Mouse (Mus musculus) kidney, embryonic 16.5 days (tissue): ENCODE results near the gene Eif4g3. TPM values are rescaled to one million over a fixed set of nuclear protein-coding genes. Genes with fewer than 3 reads are reported as not detected.

Experiments used
- ATAC-seq: fragments of 200-750 bp; cut with Nextera tagmentation; 2 replicates; pipeline ENCODE4 v1.8.0; 2017; ENCODE audit warnings: moderate TSS enrichment; ENCODE audit not compliant: low FRiP score, low TSS enrichment
- H3K27ac ChIP-seq: fragments of 300-500 bp; sonication (generic); 2 replicates; pipeline ENCODE4 v1.5.1; 2014; ENCODE audit warnings: low read length
- H3K27me3 ChIP-seq: fragments of 300-500 bp; sonication (generic); 2 replicates; pipeline ENCODE4 v1.6.1; 2014; ENCODE audit warnings: low read length, control low read depth, mixed read lengths; ENCODE audit not compliant: insufficient read depth
- H3K36me3 ChIP-seq: fragments of 300-500 bp; sonication (generic); 2 replicates; pipeline ENCODE4 v1.6.1; 2014; ENCODE audit warnings: low read length, control low read depth, mixed read lengths; ENCODE audit not compliant: insufficient read depth
- H3K4me1 ChIP-seq: fragments of 300-500 bp; sonication (generic); 2 replicates; pipeline ENCODE4 v1.6.1; 2014; ENCODE audit warnings: low read length, control low read depth, mixed read lengths; ENCODE audit not compliant: insufficient read depth
- H3K4me2 ChIP-seq: fragments of 300-500 bp; sonication (generic); replicated peaks from 2 replicates; pipeline ENCODE4 v1.6.1; 2014; ENCODE audit warnings: low read depth, low read length
- H3K4me3 ChIP-seq: fragments of 300-500 bp; sonication (generic); 2 replicates; pipeline ENCODE4 v1.5.1; 2014; ENCODE audit warnings: mild to moderate bottlenecking, low read length
- H3K9ac ChIP-seq: fragments of 300-500 bp; sonication (generic); replicated peaks from 2 replicates; pipeline ENCODE4 v1.6.1; 2014; ENCODE audit warnings: low read length
- H3K9me3 ChIP-seq: fragments of 300-500 bp; sonication (generic); 2 replicates; pipeline ENCODE4 v1.6.1; 2016; ENCODE audit warnings: low read length, control low read depth
- WGBS: fragments of 180-500 bp; shearing (Covaris S2); extraction: QIAGEN DNeasy Blood & Tissue Kit; methylation state at CpG from one replicate; pipeline ENCODE4 v1.1.7; 2014; 5-methylcytosine and 5-hydroxymethylcytosine counted together
- polyA plus RNA-seq: library from polyadenylated mRNA; unstranded; fragments of >200 nt; fragmentation: Nextera tagmentation; extraction: Ambion mirVana; gene quantifications from 2 replicates; pipeline ENCODE4 v1.2.1, GENCODE M21; 2015

The Eif4g3 gene
- polyA plus RNA-seq, 1 experiment from 2014 or later: 32.9 TPM

GRCm38 (mm10) chr4:138210116-138210515 is 217.3 kb downstream of the Eif4g3 start:
- Histone ChIP-seq H3K9ac (no peak overlapping the region), H3K4me1 (no peaks in the 10 kb centered on the region), H3K4me3 (no peak overlapping the region), H3K36me3 (peaks cover 29% of the 10 kb centered on the region), H3K27me3 (no peaks in the 10 kb centered on the region), H3K9me3 (no peaks in the 10 kb centered on the region), H3K4me2 (no peak overlapping the region), H3K27ac (no peak overlapping the region)
- 93% methylated on average over 5 of the region's 5 CpGs for WGBS
- ATAC-seq: no peak

GRCm38 (mm10) chr4:138213861-138214260 is 221.0 kb downstream of the Eif4g3 start:
- no peaks in the 10 kb centered on the region for H3K9me3 ChIP-seq
- WGBS: 82% methylated on average over 3 of the region's 3 CpGs
- H3K27me3 ChIP-seq: no peaks in the 10 kb centered on the region
- H3K4me2 ChIP-seq: no peak overlapping the region
- H3K9ac ChIP-seq: no peak overlapping the region
- no peak for ATAC-seq
- H3K4me1 ChIP-seq: peaks cover 20% of the 10 kb centered on the region
- H3K36me3 ChIP-seq: peaks cover 13% of the 10 kb centered on the region
- no peak overlapping the region for H3K4me3 ChIP-seq
- no peak overlapping the region for H3K27ac ChIP-seq

GRCm38 (mm10) chr4:138215671-138216199 is 222.9 kb downstream of the Eif4g3 start:
- Histone ChIP-seq H3K4me1 (peaks cover 36% of the 10 kb centered on the region), H3K36me3 (peaks cover 7% of the 10 kb centered on the region; the same call in 1 of the 2 replicates), H3K27me3 (no peaks in the 10 kb centered on the region), H3K4me3 (peak overlapping the region; percentile 90), H3K4me2 (peak overlapping the region; percentile 78), H3K9ac (peak overlapping the region; percentile 97), H3K9me3 (no peaks in the 10 kb centered on the region), H3K27ac (peak overlapping the region; percentile 99)
- no peak for ATAC-seq
- 44% methylated on average over 13 of the region's 13 CpGs for WGBS

DNA sequence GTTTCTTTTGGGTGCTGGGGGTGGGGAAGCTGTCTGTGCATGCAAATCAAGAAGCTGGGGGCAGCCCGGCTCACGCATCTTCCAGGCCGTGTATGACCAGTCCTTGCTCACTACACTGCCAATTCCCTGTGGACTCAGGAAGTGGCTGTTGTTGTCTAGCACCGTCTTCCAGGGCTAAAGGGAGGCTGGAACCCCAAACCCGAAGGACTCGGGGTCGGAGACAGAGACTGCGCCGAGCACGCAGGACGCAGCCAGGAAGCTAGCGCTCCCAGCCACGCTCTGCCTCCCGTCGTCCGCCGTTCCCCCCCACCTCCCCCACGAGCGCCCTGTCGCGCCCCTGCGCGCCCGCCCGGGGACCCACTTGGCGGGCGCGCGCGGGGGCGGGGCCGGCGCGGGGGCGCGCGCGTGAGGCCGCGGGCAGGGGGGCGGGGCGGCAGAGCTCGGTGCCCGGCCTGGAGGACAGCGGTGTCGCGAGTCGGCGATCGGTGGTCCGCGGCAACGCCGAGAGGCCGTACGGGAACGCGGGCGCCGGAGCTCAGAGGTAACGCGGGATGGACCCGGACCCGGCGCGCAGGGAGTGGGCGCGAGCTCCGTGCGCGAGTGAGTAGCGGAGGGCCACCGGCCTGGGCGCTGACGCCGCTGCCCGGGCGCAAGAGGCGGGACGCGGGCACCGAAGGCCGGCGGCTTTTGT is 223.5 kb downstream of the Eif4g3 start, which contains the start of gene Hp1bp3:
TSS of gene Hp1bp3 (plus strand) at position 97 of the 691 bp plus-strand sequence.
- Histone ChIP-seq H3K36me3 (peaks cover 7% of the 10 kb centered on the region; the same call in 1 of the 2 replicates), H3K4me3 (peak within 1 kb of the TSS; percentile 90), H3K9me3 (no peaks in the 10 kb centered on the region), H3K4me2 (peak within 1 kb of the TSS; percentile 93), H3K9ac (peak within 1 kb of the TSS; percentile 97), H3K27ac (peak within 1 kb of the TSS; percentile 99), H3K27me3 (no peaks in the 10 kb centered on the region), H3K4me1 (peaks cover 36% of the 10 kb centered on the region)
- ATAC-seq: peak; percentile 73
- WGBS: under 1% methylated on average over 82 of the region's 84 CpGs

DNA sequence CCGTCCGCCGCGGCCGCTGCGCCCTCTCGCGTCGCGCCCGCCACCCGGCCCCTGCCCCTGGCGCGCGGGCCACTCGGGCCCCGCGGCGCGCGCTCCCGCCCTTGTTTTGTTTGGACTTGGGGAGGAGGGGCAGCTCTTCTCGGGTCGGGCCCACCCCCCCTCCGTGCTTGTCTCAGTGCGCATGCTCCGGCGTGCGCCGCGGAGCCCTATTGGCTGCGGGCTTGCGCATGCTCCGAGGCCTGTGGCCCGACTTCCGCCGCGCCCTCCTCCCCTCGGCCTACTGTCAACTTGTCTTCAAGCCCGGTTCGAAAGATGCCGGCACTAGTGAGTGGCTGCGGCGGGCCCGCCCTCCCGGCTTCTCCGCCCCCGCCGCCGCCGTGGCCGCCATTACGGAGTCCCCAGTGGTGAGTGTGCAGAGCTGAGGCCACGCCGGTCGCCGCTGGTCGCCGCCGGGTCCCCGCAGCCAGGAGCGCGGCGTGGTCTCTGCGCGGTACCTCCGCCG is 224.1 kb downstream of the Eif4g3 start:
- H3K27ac ChIP-seq: peak overlapping the region; percentile 99
- peak overlapping the region; percentile 97 for H3K9ac ChIP-seq
- peaks cover 36% of the 10 kb centered on the region for H3K4me1 ChIP-seq
- H3K9me3 ChIP-seq: no peaks in the 10 kb centered on the region
- peak; percentile 97 for ATAC-seq
- H3K27me3 ChIP-seq: no peaks in the 10 kb centered on the region
- peak overlapping the region; percentile 90 for H3K4me3 ChIP-seq
- H3K4me2 ChIP-seq: peak overlapping the region; percentile 93
- WGBS: under 1% methylated on average over 55 of the region's 68 CpGs
- peaks cover 10% of the 10 kb centered on the region for H3K36me3 ChIP-seq

DNA sequence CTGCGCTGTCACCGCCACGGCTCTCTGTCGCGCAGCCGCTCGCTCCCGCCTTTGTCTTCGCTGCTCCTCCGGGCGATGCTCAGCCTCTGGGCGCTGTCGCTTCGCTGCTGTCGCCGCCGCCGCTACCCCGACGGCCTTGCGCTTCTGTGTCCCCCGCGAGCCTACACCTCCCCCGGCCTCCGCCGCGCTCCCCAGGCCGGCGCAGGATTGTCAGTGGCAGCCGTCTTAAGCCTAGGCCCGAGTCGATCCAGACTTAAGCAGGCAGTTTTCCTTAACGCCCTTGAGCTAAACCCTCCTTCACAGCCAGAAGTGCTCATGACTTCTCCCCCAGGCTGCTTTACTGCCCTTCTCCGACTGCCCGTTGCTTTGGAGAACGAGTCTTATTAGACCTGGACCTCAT is 224.6 kb downstream of the Eif4g3 start:
- H3K4me1 ChIP-seq: peaks cover 36% of the 10 kb centered on the region
- no peaks in the 10 kb centered on the region for H3K27me3 ChIP-seq
- no peaks in the 10 kb centered on the region for H3K9me3 ChIP-seq
- H3K9ac ChIP-seq: peak overlapping the region; percentile 97
- H3K27ac ChIP-seq: peak overlapping the region; percentile 99
- H3K4me3 ChIP-seq: peak overlapping the region; percentile 90
- ATAC-seq: peak; percentile 20
- under 1% methylated on average over 36 of the region's 36 CpGs for WGBS
- H3K36me3 ChIP-seq: peaks cover 15% of the 10 kb centered on the region
- peak overlapping the region; percentile 93 for H3K4me2 ChIP-seq

DNA sequence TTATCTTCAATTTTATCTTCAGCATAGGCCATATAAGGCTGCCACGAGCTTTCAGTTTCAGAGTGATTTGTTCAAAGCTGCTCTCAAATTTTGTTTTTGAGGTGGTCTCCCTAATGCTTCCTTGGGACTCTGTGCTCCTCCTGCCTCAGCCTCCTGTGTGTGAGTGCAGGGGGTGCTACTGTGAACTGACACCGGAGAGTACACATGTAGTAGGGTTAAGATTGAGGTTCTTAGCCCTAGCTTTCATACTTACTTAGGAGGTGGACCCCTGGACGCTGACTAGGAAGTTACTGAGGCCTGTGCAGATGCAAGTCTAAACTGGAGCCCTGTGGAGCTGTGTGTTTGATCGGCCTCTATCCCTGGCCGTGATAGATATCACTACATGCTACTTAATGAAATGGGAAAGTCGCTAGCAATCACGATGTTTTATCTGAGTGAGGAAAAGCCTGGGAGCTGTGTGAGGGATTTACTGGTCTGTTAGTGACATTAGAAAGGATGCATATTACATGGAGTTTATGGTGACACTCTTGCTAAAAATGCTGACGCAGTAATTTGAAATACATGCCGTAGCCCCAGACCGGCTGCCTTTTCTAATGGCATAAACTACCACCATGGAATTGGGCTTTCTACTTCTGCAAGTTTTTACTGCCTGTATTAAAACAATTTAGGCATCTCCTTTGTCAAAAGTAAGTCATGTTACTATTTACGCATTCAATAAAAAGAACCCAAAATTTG is 225.3 kb downstream of the Eif4g3 start:
- peak overlapping the region; percentile 99; the same call in 1 of the 2 replicates for H3K27ac ChIP-seq
- H3K27me3 ChIP-seq: no peaks in the 10 kb centered on the region
- peaks cover 21% of the 10 kb centered on the region for H3K36me3 ChIP-seq
- peaks cover 36% of the 10 kb centered on the region for H3K4me1 ChIP-seq
- peak overlapping the region; percentile 93 for H3K4me2 ChIP-seq
- H3K4me3 ChIP-seq: peak overlapping the region; percentile 90
- peak overlapping the region; percentile 97 for H3K9ac ChIP-seq
- WGBS: 71% methylated on average over 11 of the region's 11 CpGs
- no peaks in the 10 kb centered on the region for H3K9me3 ChIP-seq
- ATAC-seq: no peak

GRCm38 (mm10) chr4:138219331-138219730 is 226.5 kb downstream of the Eif4g3 start:
- Histone ChIP-seq H3K9ac (peak overlapping the region; percentile 35; the same call in 1 of the 2 replicates), H3K27ac (no peak overlapping the region), H3K9me3 (no peaks in the 10 kb centered on the region), H3K36me3 (peaks cover 33% of the 10 kb centered on the region), H3K4me3 (no peak overlapping the region), H3K4me2 (no peak overlapping the region), H3K27me3 (no peaks in the 10 kb centered on the region), H3K4me1 (peaks cover 36% of the 10 kb centered on the region)
- no peak for ATAC-seq
- 88% methylated on average over 5 of the region's 5 CpGs for WGBS

DNA sequence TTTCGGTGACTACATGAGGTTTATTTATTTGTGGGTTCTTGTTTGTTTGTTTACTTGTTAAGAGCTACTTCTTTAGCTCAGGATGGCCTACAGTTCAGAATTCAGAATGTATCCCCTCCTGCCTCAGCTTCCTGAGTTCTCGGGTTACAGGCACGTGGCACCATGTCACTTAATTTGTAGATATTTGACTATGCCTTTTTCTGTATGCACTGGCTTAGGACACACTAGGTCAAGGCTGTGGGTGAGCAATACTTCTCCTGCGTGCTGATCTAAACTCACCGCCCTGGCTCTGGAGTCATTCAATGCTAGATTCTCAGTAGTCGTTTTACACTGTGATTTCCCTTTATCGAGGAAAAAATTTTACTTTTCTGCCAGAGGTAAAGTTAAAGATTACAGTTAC is 227.9 kb downstream of the Eif4g3 start:
- H3K4me1 ChIP-seq: peaks cover 32% of the 10 kb centered on the region
- peaks cover 42% of the 10 kb centered on the region for H3K36me3 ChIP-seq
- H3K27me3 ChIP-seq: no peaks in the 10 kb centered on the region
- WGBS: 79% methylated on average over 7 of the region's 7 CpGs
- no peak overlapping the region for H3K4me3 ChIP-seq
- no peak overlapping the region for H3K9ac ChIP-seq
- ATAC-seq: no peak
- H3K4me2 ChIP-seq: no peak overlapping the region
- no peak overlapping the region for H3K27ac ChIP-seq
- H3K9me3 ChIP-seq: no peaks in the 10 kb centered on the region
